Mouse (Mus musculus): ENCODE measurements around the gene Ndufv1. TPM values are rescaled to one million over a fixed set of nuclear protein-coding genes. Genes with fewer than 3 reads are reported as not detected.

Ndufv1 gene
- 208 and 265 TPM in 2 replicates for polyA plus RNA-seq (2012; rRNA removed; ENCODE audit: low replicate concordance)

GRCm38 (mm10) chr19:4012432-4013022, at the start of gene Ndufv1:
Ndufv1 (minus strand) TSS chr19:4012806.

GRCm38 (mm10) chr19:4059069-4059740, 46.6 kb upstream of the Ndufv1 start, which contains the start of gene Gstp3:
Gstp3 (minus strand) TSS chr19:4059569.

GRCm38 (mm10) chr19:4045966-4046865, 33.6 kb upstream of the Ndufv1 start, which contains the start of gene Gstp2:
Gstp2 (minus strand) TSS chr19:4046023.

GRCm38 (mm10) chr19:4037788-4038232, 25.2 kb upstream of the Ndufv1 start, which contains the start of gene Gstp1:
Gstp1 (minus strand) TSS chr19:4037985.

GRCm38 (mm10) chr19:4003112-4003511, 9.5 kb downstream of the Ndufv1 start, which contains the start of gene Doc2g:
Doc2g (plus strand) TSS chr19:4003313.

GRCm38 (mm10) chr19:4000119-4000900, 12.3 kb downstream of the Ndufv1 start, which contains the start of the genes Nudt8 and Gm49405:
Nudt8 (plus strand) TSS chr19:4000580.
Gm49405 (plus strand) TSS chr19:4000626.

GRCm38 (mm10) chr19:3992416-3992815, 20.2 kb downstream of the Ndufv1 start, which contains the start of gene Tbx10:
Tbx10 (plus strand) TSS chr19:3992752.

GRCm38 (mm10) chr19:3986334-3986733, 26.3 kb downstream of the Ndufv1 start, which contains the start of gene Acy3:
Acy3 (plus strand) TSS chr19:3986570.

GRCm38 (mm10) chr19:3972229-3972628, 40.4 kb downstream of the Ndufv1 start, which contains the start of gene Aldh3b2:
Aldh3b2 (plus strand) TSS chr19:3972328.

GRCm38 (mm10) chr19:3958470-3958869, 54.1 kb downstream of the Ndufv1 start, which contains the start of gene Aldh3b3:
Aldh3b3 (plus strand) TSS chr19:3958645.

Other genes starting within 250 kb of the Ndufv1 start
- gene Kmt5b, start 245.4 kb downstream of the Ndufv1 start, polyA plus RNA-seq (2012; rRNA removed; ENCODE audit: low replicate concordance): 16.4 and 22.3 TPM in 2 replicates
- gene Chka, start 161.0 kb downstream of the Ndufv1 start, polyA plus RNA-seq (2012; rRNA removed; ENCODE audit: low replicate concordance): 12.1 and 35.7 TPM in 2 replicates
- 152 and 212 TPM in 2 replicates for gene Tcirg1, start 105.7 kb downstream of the Ndufv1 start, polyA plus RNA-seq (2012; rRNA removed; ENCODE audit: low replicate concordance)
- 277 and 311 TPM in 2 replicates for gene Ndufs8, start 100.0 kb downstream of the Ndufv1 start, polyA plus RNA-seq (2012; rRNA removed; ENCODE audit: low replicate concordance)
- gene Aldh3b1, start 83.0 kb downstream of the Ndufv1 start, polyA plus RNA-seq (2012; rRNA removed; ENCODE audit: low replicate concordance): 11.6 and 18.9 TPM in 2 replicates
- gene Unc93b1, start 77.6 kb downstream of the Ndufv1 start, polyA plus RNA-seq (2012; rRNA removed; ENCODE audit: low replicate concordance): 165 and 222 TPM in 2 replicates
- gene Aldh3b3, start 54.2 kb downstream of the Ndufv1 start, polyA plus RNA-seq (2012; rRNA removed; ENCODE audit: low replicate concordance): 0.50 and 1.5 TPM in 2 replicates
- gene Aldh3b2, start 40.5 kb downstream of the Ndufv1 start, polyA plus RNA-seq (2012; rRNA removed; ENCODE audit: low replicate concordance): 23.0 and 56.2 TPM in 2 replicates
- 37.6 and 75.0 TPM in 2 replicates for gene Acy3, start 26.2 kb downstream of the Ndufv1 start, polyA plus RNA-seq (2012; rRNA removed; ENCODE audit: low replicate concordance)
- gene Tbx10, start 20.1 kb downstream of the Ndufv1 start, polyA plus RNA-seq (2012; rRNA removed; ENCODE audit: low replicate concordance): not detected in 2 replicates
- gene Nudt8, start 12.2 kb downstream of the Ndufv1 start, polyA plus RNA-seq (2012; rRNA removed; ENCODE audit: low replicate concordance): 8.2 and 27.4 TPM in 2 replicates
- 0.85 and 3.3 TPM in 2 replicates for gene Gm49405, start 12.2 kb downstream of the Ndufv1 start, polyA plus RNA-seq (2012; rRNA removed; ENCODE audit: low replicate concordance)
- 3.1 and 10.1 TPM in 2 replicates for gene Doc2g, start 9.5 kb downstream of the Ndufv1 start, polyA plus RNA-seq (2012; rRNA removed; ENCODE audit: low replicate concordance)
- 601 and 616 TPM in 2 replicates for gene Gstp1, start 25.2 kb upstream of the Ndufv1 start, polyA plus RNA-seq (2012; rRNA removed; ENCODE audit: low replicate concordance)
- 48.1 and 59.0 TPM in 2 replicates for gene Gstp2, start 33.2 kb upstream of the Ndufv1 start, polyA plus RNA-seq (2012; rRNA removed; ENCODE audit: low replicate concordance)
- 2.2 and 2.5 TPM in 2 replicates for gene Gstp3, start 46.8 kb upstream of the Ndufv1 start, polyA plus RNA-seq (2012; rRNA removed; ENCODE audit: low replicate concordance)
- gene Cabp2, start 68.8 kb upstream of the Ndufv1 start, polyA plus RNA-seq (2012; rRNA removed; ENCODE audit: low replicate concordance): not detected in 2 replicates
- 139 and 211 TPM in 2 replicates for gene Cdk2ap2, start 84.4 kb upstream of the Ndufv1 start, polyA plus RNA-seq (2012; rRNA removed; ENCODE audit: low replicate concordance)
- gene Pitpnm1, start 87.2 kb upstream of the Ndufv1 start, polyA plus RNA-seq (2012; rRNA removed; ENCODE audit: low replicate concordance): 115 and 122 TPM in 2 replicates
- gene Aip, start 113.1 kb upstream of the Ndufv1 start, polyA plus RNA-seq (2012; rRNA removed; ENCODE audit: low replicate concordance): 127 and 158 TPM in 2 replicates
- gene Gpr152, start 127.0 kb upstream of the Ndufv1 start, polyA plus RNA-seq (2012; rRNA removed; ENCODE audit: low replicate concordance): 0.26 and 0.43 TPM in 2 replicates
- gene Cabp4, start 131.2 kb upstream of the Ndufv1 start, polyA plus RNA-seq (2012; rRNA removed; ENCODE audit: low replicate concordance): 0.59 and 0.64 TPM in 2 replicates
- 355 and 367 TPM in 2 replicates for gene Coro1b, start 135.8 kb upstream of the Ndufv1 start, polyA plus RNA-seq (2012; rRNA removed; ENCODE audit: low replicate concordance)
- 5.9 and 12.6 TPM in 2 replicates for gene Ptprcap, start 140.8 kb upstream of the Ndufv1 start, polyA plus RNA-seq (2012; rRNA removed; ENCODE audit: low replicate concordance)
- gene Rps6kb2, start 150.5 kb upstream of the Ndufv1 start, polyA plus RNA-seq (2012; rRNA removed; ENCODE audit: low replicate concordance): 48.6 and 51.8 TPM in 2 replicates
- gene Carns1, start 162.7 kb upstream of the Ndufv1 start, polyA plus RNA-seq (2012; rRNA removed; ENCODE audit: low replicate concordance): 12.9 and 15.8 TPM in 2 replicates
- 4.8 and 10.3 TPM in 2 replicates for gene Tbc1d10c, start 178.5 kb upstream of the Ndufv1 start, polyA plus RNA-seq (2012; rRNA removed; ENCODE audit: low replicate concordance)
- 495 and 521 TPM in 2 replicates for gene Ppp1ca, start 179.3 kb upstream of the Ndufv1 start, polyA plus RNA-seq (2012; rRNA removed; ENCODE audit: low replicate concordance)
- gene Rad9a, start 188.9 kb upstream of the Ndufv1 start, polyA plus RNA-seq (2012; rRNA removed; ENCODE audit: low replicate concordance): 37.6 and 43.6 TPM in 2 replicates
- gene Clcf1, start 201.4 kb upstream of the Ndufv1 start, polyA plus RNA-seq (2012; rRNA removed; ENCODE audit: low replicate concordance): 8.6 and 37.5 TPM in 2 replicates
- gene AC109138.7, start 201.6 kb upstream of the Ndufv1 start, polyA plus RNA-seq (2012; rRNA removed; ENCODE audit: low replicate concordance): not detected in 2 replicates
- gene Pold4, start 219.1 kb upstream of the Ndufv1 start, polyA plus RNA-seq (2012; rRNA removed; ENCODE audit: low replicate concordance): 133 and 268 TPM in 2 replicates